Mouse (Mus musculus) layer of hippocampus, postnatal 25 days (tissue): Measurements from ENCODE around the gene Ralb. TPM values are rescaled to one million over a fixed set of nuclear protein-coding genes. Genes with fewer than 3 reads are reported as not detected.

Experiments used
- DNase-seq, 2 experiments: peaks; one replicate each; pipeline ENCODE4 v3.0.0; 2022; ENCODE audit warnings: mixed read lengths in 2 of 2, low spot score in 1 of 2; ENCODE audit errors: extremely low spot score in 1 of 2
- total RNA-seq, 2 experiments: library from RNA; stranded (reverse); gene quantifications; 2 replicates each; pipeline ENCODE4 v1.2.3; 2021

Gene Ralb
- total RNA-seq, 2 experiments from 2014 or later = 21.4 to 23.5 TPM

DNA sequence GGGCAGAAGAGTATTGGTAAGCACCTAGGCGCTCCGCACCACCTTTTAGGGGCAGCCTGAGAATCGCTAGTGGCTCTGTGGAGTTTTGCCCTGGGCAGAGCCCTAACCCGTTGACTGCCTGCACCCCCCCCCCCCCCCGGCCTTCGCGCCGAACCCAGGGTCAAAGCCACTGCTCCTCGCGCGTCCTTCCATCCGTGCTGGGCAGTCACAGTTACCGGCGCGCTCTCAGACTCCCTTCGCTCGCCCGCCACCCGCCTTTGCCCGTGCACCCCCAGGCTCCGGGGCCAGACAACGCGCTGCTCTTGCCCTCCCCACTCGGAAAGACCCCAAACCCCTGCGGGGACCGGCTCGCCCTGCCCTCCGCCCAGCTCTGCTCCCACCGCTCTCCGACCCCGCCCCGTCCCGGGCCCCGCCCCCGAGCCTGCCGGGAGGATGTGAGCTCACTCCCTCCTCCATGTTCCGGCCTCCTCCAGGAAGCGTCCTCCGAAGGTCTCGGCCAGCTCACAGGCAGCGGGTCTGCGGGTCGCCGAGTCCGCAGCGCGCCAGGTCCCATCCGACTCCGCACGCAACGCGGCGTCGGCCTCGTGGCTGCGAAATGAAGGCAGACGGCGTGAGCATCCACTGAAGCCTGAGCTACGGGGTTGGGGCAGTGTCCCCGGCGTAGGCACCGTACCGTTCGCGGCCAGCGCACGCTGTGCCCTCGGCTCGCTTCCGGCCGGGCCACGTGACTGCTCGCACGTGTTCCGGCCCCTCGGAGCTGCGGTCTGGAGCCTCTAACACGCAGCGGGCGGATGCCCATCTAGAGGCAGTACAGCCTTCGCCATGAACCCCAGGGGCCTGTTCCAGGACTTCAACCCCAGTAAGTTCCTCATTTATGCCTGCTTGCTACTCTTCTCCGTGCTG lies 21.3 kb upstream of the Ralb start, which contains the start of gene Tmem185b:
Gene Tmem185b, plus strand, starts transcription at position 472 of the 903 bp plus-strand sequence.
- peak; percentile 75 to 83 for DNase-seq

DNA sequence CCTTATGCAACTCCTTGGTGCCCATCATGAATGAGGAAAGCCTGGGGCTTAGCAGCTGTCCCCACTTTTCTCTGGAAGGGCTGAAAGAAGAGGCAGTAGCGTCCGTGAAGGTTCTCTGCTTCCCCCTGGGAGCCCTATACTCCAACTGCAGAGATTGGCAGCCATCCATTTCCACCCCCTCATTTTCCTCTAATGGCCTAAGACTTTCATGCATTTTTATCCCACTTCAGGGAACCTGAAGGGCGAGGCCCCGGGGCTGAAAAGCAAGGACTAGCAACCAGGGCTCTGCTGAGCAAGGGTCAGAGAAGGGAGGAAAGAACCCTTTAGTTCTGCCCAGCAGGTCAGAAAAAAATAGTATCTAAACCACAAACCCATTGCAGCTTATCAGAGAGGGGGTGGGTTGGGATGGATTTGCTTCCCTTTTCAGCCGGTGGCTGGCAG lies 20.4 kb upstream of the Ralb start:
- DNase-seq = peak; percentile 18 to 40

GRCm38 (mm10) chr1:119523826-119524225 lies 19.2 kb upstream of the Ralb start:
- DNase-seq = no peak

DNA sequence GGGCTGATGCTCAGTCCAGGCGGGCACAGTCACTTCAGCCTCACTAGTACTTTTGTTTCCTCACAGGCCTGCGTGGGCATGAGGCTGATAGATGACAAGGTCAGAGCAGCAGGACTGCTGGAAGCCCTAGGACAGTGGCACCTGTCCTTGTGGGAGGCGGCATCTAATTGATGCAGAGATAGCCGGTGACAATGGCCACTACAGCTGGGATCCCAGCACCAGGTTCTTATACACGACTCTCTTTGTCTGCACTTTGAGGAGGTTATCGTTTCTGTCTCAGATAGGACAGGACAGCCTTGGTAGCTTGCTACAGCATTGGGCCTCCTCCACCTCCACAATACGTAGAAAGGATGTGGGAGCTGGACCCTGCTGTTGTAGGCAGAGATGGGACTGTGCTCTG lies 18.8 kb upstream of the Ralb start:
- no peak for DNase-seq

GRCm38 (mm10) chr1:119522726-119523125 lies 18.1 kb upstream of the Ralb start:
- DNase-seq = no peak

DNA sequence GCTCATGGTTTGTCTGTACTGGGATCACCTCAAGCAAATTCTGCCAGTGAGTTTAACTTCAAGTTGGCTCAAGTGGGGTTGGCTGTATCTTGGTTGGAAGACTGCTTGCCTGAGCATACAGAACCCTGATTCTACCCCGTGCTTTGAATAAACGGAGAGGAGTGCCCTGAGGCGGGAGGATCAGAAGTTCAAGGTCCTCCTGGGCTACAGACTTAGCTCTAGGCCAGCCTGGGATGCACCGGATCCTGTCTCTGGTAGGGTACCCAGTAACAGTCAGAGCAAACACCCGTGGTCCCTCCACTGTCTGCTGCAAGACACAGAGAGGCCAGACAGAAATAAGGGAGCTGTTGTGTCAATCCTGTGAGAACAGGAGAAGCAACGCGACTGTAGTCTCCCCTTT lies 17.1 kb upstream of the Ralb start:
- DNase-seq = no peak

- no peak for DNase-seq
Observed at GRCm38 (mm10) chr1:119521029-119521428, 16.4 kb upstream of the Ralb start.

GRCm38 (mm10) chr1:119519286-119519685 lies 14.7 kb upstream of the Ralb start:
- DNase-seq = no peak

GRCm38 (mm10) chr1:119518786-119519185 lies 14.2 kb upstream of the Ralb start:
- no peak for DNase-seq

DNA sequence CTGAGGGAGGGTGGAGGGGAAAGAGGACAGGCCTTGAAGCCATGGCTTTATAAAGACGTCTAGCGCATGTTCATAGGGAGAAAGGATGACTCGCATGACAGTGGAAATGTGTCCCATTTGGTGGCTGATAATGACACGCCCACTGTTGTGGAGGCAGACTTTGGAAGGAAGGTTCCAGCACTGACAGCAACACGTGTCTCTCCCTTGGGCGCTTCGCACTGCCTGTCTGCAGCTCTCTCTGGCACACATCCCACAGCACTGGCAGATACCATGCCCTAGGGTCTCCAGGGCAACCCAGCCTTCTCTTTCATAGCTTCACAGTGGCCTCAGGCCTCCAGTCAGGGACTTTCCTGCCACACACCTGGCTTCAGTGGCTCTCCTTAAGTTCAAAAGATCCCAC lies 13.5 kb upstream of the Ralb start:
- DNase-seq = no peak

- no peak for DNase-seq
Observed at GRCm38 (mm10) chr1:119510857-119511256, 6.3 kb upstream of the Ralb start.

DNA sequence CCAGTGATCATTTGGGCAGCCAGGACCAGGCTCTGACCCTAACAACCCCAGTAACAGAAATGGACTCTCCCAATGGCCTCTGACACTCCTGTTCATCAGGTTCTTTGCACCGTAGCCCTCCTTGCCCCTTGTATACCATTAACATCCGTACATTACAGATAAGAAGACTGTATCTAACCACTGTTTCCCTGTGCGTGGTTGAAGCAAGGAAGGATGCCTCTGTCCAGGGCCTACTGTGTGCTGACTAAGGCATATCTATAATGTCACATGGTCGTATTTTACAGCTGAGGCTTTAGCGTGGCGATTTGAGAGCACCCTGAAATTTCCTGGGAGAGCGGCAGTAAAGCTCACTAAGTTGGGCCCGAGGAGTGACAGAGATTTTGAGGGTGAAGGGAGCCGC lies 5.8 kb upstream of the Ralb start:
- no peak for DNase-seq

DNA sequence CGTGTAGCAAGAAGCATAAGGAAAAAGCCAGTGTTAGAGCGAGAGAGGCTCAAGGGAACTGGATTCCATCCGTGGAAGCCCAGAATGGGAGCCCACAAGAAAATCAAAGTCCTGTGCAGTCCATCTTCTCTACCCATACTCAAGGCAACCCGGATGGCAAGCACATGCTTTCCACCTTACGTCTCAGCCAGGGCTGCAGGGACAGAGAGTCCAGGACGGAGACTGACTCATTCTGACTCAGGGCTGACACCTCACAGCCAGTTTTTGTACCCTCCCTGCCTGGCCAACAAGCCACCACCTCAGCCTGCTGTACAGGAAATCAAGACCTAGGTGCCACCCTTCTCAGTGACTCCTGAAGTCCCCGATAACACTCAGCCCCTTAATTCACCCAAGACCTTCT lies 4.9 kb upstream of the Ralb start:
- DNase-seq = no peak

- no peak for DNase-seq
Observed at GRCm38 (mm10) chr1:119508548-119508947, 4.0 kb upstream of the Ralb start.

GRCm38 (mm10) chr1:119505951-119506350 lies 1.4 kb upstream of the Ralb start:
- no peak for DNase-seq

DNA sequence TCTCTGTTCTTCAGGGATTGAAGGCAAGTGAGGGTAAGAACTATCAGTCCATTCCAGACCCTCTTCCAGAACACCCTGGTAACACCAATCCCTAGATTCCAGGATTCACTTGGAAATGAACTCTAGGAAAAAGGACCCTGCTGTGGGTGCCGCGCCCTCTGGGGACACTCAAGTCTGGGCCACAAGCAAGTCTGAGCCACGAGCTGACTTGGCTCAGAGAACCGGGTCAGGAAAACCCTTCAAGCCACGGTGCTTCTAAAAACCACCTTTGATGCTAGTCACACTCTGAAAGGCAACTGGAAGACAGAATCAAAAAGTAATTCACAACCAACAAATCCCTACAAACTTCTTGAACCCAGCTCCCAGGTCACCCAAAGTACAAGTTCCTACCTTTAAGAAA lies 786 bp downstream of the Ralb start:
- DNase-seq = no peak

DNA sequence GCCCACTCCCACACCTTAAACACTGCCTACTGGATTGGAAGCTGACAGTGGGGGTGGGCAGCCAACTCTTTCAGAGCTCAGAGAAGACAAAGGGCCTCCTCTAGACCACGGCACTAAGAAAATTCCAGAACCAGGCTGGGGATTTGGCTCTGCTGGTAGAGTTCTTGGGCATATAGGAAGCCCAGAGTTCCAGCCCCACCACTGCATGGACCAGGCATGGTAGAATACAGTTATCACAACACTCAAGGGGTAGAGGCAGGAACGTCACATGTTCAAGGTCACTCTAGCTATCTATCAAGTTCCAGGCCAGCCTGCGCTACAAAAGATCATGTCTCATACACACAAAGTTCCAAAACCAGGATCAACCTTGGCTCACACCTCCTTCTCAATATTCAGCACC lies 1.4 kb downstream of the Ralb start:
- DNase-seq = no peak

GRCm38 (mm10) chr1:119502729-119503128 lies 1.9 kb downstream of the Ralb start:
- no peak for DNase-seq

GRCm38 (mm10) chr1:119501881-119502280 lies 2.7 kb downstream of the Ralb start:
- DNase-seq = no peak

DNA sequence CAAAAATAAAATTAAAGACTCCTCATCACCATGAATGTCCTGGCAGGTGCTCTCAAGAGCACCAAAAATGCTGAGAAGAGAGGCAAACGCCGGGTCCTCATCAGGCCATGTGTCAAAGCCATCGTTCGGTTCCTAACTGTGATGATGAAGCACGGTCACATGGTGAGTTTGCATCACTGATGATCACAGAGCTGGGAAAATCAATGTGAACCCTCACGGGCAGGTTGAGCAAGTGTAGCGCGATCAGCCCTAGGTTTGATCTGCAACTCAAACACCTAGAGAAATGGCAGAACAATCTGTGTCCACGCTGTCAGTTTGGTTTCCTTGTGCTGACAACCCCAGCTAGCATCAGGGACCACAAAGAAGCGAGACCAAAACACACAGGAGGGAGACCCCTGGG lies 5.1 kb downstream of the Ralb start:
- DNase-seq = no peak

DNA sequence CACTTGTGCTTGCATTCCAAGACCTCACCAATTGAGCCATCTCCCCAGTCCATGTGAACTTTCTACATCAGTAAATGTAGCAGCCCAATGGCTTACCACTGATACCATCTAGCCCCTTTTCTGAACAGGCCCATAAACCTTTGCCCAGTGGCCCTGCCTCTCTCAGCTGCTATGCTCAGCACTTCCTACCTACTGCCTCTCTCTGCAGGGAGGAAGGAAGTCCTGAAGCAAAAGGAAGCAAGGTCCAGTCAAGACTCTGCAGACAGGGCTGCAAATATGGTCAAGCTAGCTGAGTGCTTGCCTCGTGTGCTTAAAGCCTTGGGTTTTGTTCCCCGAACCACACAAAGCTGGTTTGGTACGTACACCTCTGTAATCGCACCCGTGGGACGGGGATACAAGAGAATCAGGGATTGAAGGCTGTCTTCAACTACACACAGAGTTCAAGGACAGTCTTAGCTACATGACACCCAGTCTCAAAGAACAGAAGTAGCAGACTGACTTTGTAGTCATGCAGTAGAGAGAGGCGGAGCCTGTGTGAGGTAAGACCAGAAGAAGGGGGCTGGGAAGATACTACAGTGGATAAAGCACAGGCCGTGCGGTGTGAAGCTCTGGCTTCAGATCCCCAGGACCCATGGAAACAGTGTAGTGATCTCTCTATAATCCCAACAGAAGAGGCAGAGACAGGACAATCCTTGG lies 5.9 kb downstream of the Ralb start:
- no peak for DNase-seq
